Mouse (Mus musculus): Measurements from ENCODE around the gene Mars. TPM values are rescaled to one million over a fixed set of nuclear protein-coding genes. Genes with fewer than 3 reads are reported as not detected.

The Mars gene
- polyA plus RNA-seq, 1 experiment from 2014 or later = 99.1 TPM

- peak within 1 kb of the TSS; percentile 88 for H3K4me2 ChIP-seq (ENCODE audit: low read length)
- H3K9me3 ChIP-seq (replicated peaks; ENCODE audit: low read length) = no peaks in the 10 kb centered on the region
- H3K27ac ChIP-seq = peak within 1 kb of the TSS; percentile 93
- ATAC-seq (replicated peaks; ENCODE audit: low FRiP score, low read depth) (peak; percentile 97), DNase-seq (ENCODE audit: low spot score) (peak; percentile 100)
- peaks cover 17% of the 10 kb centered on the region for H3K4me1 ChIP-seq (replicated peaks; ENCODE audit: insufficient read depth, low read length)
- peak within 1 kb of the TSS; percentile 100 for H3K4me3 ChIP-seq (replicated peaks; ENCODE audit: low read depth, low read length)
- H3K27me3 ChIP-seq (ENCODE audit: insufficient read depth, low read length) = 0 out of 2 replicates have a peak, but pooled peaks cover 6% of the 10 kb centered on the region
- peak within 1 kb of the TSS; percentile 100 for H3K9ac ChIP-seq (ENCODE audit: low read depth, low read length)
- H3K36me3 ChIP-seq (ENCODE audit: insufficient read depth, low read length) = peaks cover 10% of the 10 kb centered on the region; the same call in 1 of the 2 replicates
- under 1% methylated on average over 70 of the region's 70 CpGs for WGBS
- peak; percentile 45; the same call in 1 of the 2 replicates for TF ChIP-seq CTCF (IDR thresholded peaks at IDR 0.05; ENCODE audit: low read depth)
These were observed 45.2 kb downstream of the Mars start, which contains the start of gene Dctn2 for GRCm38 (mm10) chr10:127266112-127267091. Dctn2 (plus strand) TSS chr10:127266368.

DNA sequence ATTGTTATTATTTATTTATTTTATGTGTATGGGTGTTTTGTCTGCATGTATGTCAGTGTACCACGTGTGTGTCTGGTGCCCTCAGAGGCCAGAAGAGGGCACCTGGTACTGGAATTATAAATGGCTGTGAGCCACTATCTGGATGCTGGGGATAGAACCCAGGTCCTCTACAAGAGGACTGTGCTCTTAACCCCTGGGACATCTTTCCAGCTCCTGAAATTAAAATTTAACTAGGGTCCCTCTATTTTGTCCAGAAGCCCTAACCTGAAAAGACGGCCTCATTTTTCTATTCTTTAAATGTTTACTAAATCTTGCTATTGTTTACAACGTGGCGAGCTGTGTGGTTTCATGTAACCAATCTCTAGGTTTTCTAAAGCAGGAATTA, 45.9 kb downstream of the Mars start:
- no peak overlapping the region for H3K4me3 ChIP-seq (replicated peaks; ENCODE audit: low read depth, low read length)
- peak; percentile 32; the same call in 1 of the 2 replicates for TF ChIP-seq CTCF (IDR thresholded peaks at IDR 0.05; ENCODE audit: low read depth)
- no peaks in the 10 kb centered on the region for H3K9me3 ChIP-seq (replicated peaks; ENCODE audit: low read length)
- peaks cover 10% of the 10 kb centered on the region; the same call in 1 of the 2 replicates for H3K36me3 ChIP-seq (ENCODE audit: insufficient read depth, low read length)
- H3K4me1 ChIP-seq (replicated peaks; ENCODE audit: insufficient read depth, low read length) = peaks cover 17% of the 10 kb centered on the region
- no peak overlapping the region for H3K27ac ChIP-seq
- no peak overlapping the region for H3K9ac ChIP-seq (ENCODE audit: low read depth, low read length)
- WGBS = 28% methylated on average over 4 of the region's 4 CpGs
- H3K4me2 ChIP-seq (ENCODE audit: low read length) = peak overlapping the region; percentile 25
- ATAC-seq (replicated peaks; ENCODE audit: low FRiP score, low read depth) = no peak
- 0 out of 2 replicates have a peak, but pooled peaks cover 6% of the 10 kb centered on the region for H3K27me3 ChIP-seq (ENCODE audit: insufficient read depth, low read length)
- no peak for DNase-seq (ENCODE audit: low spot score)

GRCm38 (mm10) chr10:127264971-127265370, 46.6 kb downstream of the Mars start:
- 76% methylated on average over 4 of the region's 4 CpGs for WGBS

GRCm38 (mm10) chr10:127264336-127264735, 47.2 kb downstream of the Mars start:
- Histone ChIP-seq H3K9me3 (replicated peaks; ENCODE audit: low read length) (no peaks in the 10 kb centered on the region), H3K36me3 (ENCODE audit: insufficient read depth, low read length) (0 out of 2 replicates have a peak, but pooled peaks cover 3% of the 10 kb centered on the region), H3K9ac (ENCODE audit: low read depth, low read length) (no peak overlapping the region), H3K27me3 (ENCODE audit: insufficient read depth, low read length) (0 out of 2 replicates have a peak, but pooled peaks cover 6% of the 10 kb centered on the region), H3K27ac (no peak overlapping the region), H3K4me2 (ENCODE audit: low read length) (no peak overlapping the region), H3K4me1 (replicated peaks; ENCODE audit: insufficient read depth, low read length) (peaks cover 17% of the 10 kb centered on the region), H3K4me3 (replicated peaks; ENCODE audit: low read depth, low read length) (no peak overlapping the region)
- no peak for DNase-seq (ENCODE audit: low spot score)
- TF ChIP-seq CTCF (IDR thresholded peaks at IDR 0.05; ENCODE audit: low read depth) = no peak
- 74% methylated on average over 8 of the region's 8 CpGs for WGBS
- no peak for ATAC-seq (replicated peaks; ENCODE audit: low FRiP score, low read depth)

More at GRCm38 (mm10) chr10:127264971-127265370, 46.6 kb downstream of the Mars start:
- peaks cover 17% of the 10 kb centered on the region for H3K4me1 ChIP-seq (replicated peaks; ENCODE audit: insufficient read depth, low read length)
- no peak for TF ChIP-seq CTCF (IDR thresholded peaks at IDR 0.05; ENCODE audit: low read depth)
- H3K4me2 ChIP-seq (ENCODE audit: low read length) = no peak overlapping the region
- no peak overlapping the region for H3K27ac ChIP-seq
- H3K27me3 ChIP-seq (ENCODE audit: insufficient read depth, low read length) = 0 out of 2 replicates have a peak, but pooled peaks cover 6% of the 10 kb centered on the region
- H3K36me3 ChIP-seq (ENCODE audit: insufficient read depth, low read length) = peaks cover 5% of the 10 kb centered on the region; the same call in 1 of the 2 replicates
- H3K4me3 ChIP-seq (replicated peaks; ENCODE audit: low read depth, low read length) = no peak overlapping the region
- no peaks in the 10 kb centered on the region for H3K9me3 ChIP-seq (replicated peaks; ENCODE audit: low read length)
- no peak for DNase-seq (ENCODE audit: low spot score)
- no peak for ATAC-seq (replicated peaks; ENCODE audit: low FRiP score, low read depth)
- no peak overlapping the region for H3K9ac ChIP-seq (ENCODE audit: low read depth, low read length)

DNA sequence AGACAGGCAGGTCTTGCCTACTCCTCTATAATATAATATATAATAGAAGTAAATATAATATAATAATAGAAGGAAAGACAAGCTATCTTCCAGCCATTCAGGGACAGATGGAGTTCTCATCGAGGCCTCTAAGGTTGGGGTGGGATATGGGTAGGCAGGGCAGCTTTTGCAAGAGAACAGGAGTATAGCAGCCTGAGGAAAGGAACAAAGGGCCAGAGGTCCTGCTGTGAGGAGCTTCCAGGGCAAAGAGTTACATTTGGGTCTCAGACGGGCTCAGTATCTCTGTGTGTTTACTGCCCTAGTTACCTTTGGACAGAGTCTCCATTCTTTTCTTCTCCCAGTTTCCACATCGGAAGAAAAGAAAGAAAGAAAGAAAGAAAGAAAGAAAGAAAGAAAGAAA, 48.0 kb downstream of the Mars start:
- Histone ChIP-seq H3K9ac (ENCODE audit: low read depth, low read length) (no peak overlapping the region), H3K9me3 (replicated peaks; ENCODE audit: low read length) (no peaks in the 10 kb centered on the region), H3K27me3 (ENCODE audit: insufficient read depth, low read length) (0 out of 2 replicates have a peak, but pooled peaks cover 6% of the 10 kb centered on the region), H3K4me1 (replicated peaks; ENCODE audit: insufficient read depth, low read length) (peaks cover 17% of the 10 kb centered on the region), H3K36me3 (ENCODE audit: insufficient read depth, low read length) (no peaks in the 10 kb centered on the region), H3K4me2 (ENCODE audit: low read length) (no peak overlapping the region; the same call in 1 of the 2 replicates), H3K27ac (no peak overlapping the region), H3K4me3 (replicated peaks; ENCODE audit: low read depth, low read length) (no peak overlapping the region)
- WGBS = 61% methylated on average over 3 of the region's 3 CpGs
- ATAC-seq (replicated peaks; ENCODE audit: low FRiP score, low read depth) = no peak
- DNase-seq (ENCODE audit: low spot score) = no peak
- TF ChIP-seq CTCF (IDR thresholded peaks at IDR 0.05; ENCODE audit: low read depth) = no peak
